Mouse (Mus musculus) limb, embryonic 12.5 days (tissue): ENCODE results near the gene Fam210b. TPM values are rescaled to one million over a fixed set of nuclear protein-coding genes. Genes with fewer than 3 reads are reported as not detected.

ENCODE experiments used
- ATAC-seq: fragments of 200-750 bp; cut with Nextera tagmentation; 2 replicates; pipeline ENCODE4 v1.8.0; 2017; ENCODE audit warnings: low read depth, moderate TSS enrichment; ENCODE audit not compliant: insufficient number of reproducible peaks, insufficient read depth, low FRiP score, low TSS enrichment
- H3K27ac ChIP-seq: fragments of 300-500 bp; sonication (generic); 2 replicates; pipeline ENCODE4 v1.5.1; 2016; ENCODE audit warnings: mild to moderate bottlenecking, moderate library complexity
- H3K27me3 ChIP-seq: fragments of 300-500 bp; sonication (generic); 2 replicates; pipeline ENCODE4 v1.6.1; 2016; ENCODE audit warnings: mild to moderate bottlenecking, moderate library complexity
- H3K36me3 ChIP-seq: fragments of 300-500 bp; sonication (generic); 2 replicates; pipeline ENCODE4 v1.6.1; 2016; ENCODE audit warnings: mild to moderate bottlenecking, moderate library complexity
- H3K4me1 ChIP-seq: fragments of 300-500 bp; sonication (generic); replicated peaks from 2 replicates; pipeline ENCODE4 v1.6.1; 2016
- H3K4me2 ChIP-seq: fragments of 300-500 bp; sonication (generic); 2 replicates; pipeline ENCODE4 v1.6.1; 2016; ENCODE audit warnings: mild to moderate bottlenecking, moderate library complexity
- H3K4me3 ChIP-seq: fragments of 300-500 bp; sonication (generic); replicated peaks from 2 replicates; pipeline ENCODE4 v1.5.1; 2016; ENCODE audit warnings: mild to moderate bottlenecking
- H3K9ac ChIP-seq: fragments of 300-500 bp; sonication (generic); replicated peaks from 2 replicates; pipeline ENCODE4 v1.6.1; 2016; ENCODE audit warnings: mild to moderate bottlenecking, moderate library complexity
- H3K9me3 ChIP-seq: fragments of 300-500 bp; sonication (generic); 2 replicates; pipeline ENCODE4 v1.6.1; 2016; ENCODE audit warnings: mild to moderate bottlenecking, moderate library complexity
- WGBS: fragments of 180-500 bp; shearing (Covaris S2); methylation state at CpG from one replicate; pipeline ENCODE4 v1.1.7; 2016; 5-methylcytosine and 5-hydroxymethylcytosine counted together
- polyA plus RNA-seq: library from polyadenylated mRNA; unstranded; fragments of >200 nt; fragmentation: Nextera tagmentation; extraction: Ambion mirVana; gene quantifications from 2 replicates; pipeline ENCODE4 v1.2.1, GENCODE M21; 2016

Gene Fam210b
- polyA plus RNA-seq, 1 experiment from 2014 or later = 17.0 TPM

- Histone ChIP-seq H3K4me2 (no peak overlapping the region), H3K27ac (no peak overlapping the region), H3K4me3 (no peak overlapping the region), H3K9me3 (no peaks in the 10 kb centered on the region), H3K4me1 (no peaks in the 10 kb centered on the region; the same call in 1 of the 2 replicates), H3K36me3 (no peaks in the 10 kb centered on the region), H3K9ac (no peak overlapping the region), H3K27me3 (0 out of 2 replicates have a peak, but pooled peaks cover 12% of the 10 kb centered on the region)
- 69% methylated on average over 7 of the region's 7 CpGs for WGBS
- ATAC-seq = no peak
Observed at GRCm38 (mm10) chr2:172404239-172404638, 58.9 kb downstream of the Fam210b start.

GRCm38 (mm10) chr2:172405011-172405410 lies 59.6 kb downstream of the Fam210b start:
- Histone ChIP-seq H3K36me3 (no peaks in the 10 kb centered on the region), H3K4me3 (no peak overlapping the region), H3K27me3 (0 out of 2 replicates have a peak, but pooled peaks cover 7% of the 10 kb centered on the region), H3K27ac (no peak overlapping the region), H3K4me2 (no peak overlapping the region), H3K4me1 (no peaks in the 10 kb centered on the region; the same call in 1 of the 2 replicates), H3K9ac (no peak overlapping the region), H3K9me3 (no peaks in the 10 kb centered on the region)
- 62% methylated on average over 3 of the region's 3 CpGs for WGBS
- no peak for ATAC-seq

Other genes starting within 250 kb of the Fam210b start
- gene Mc3r, start 97.1 kb upstream of the Fam210b start, polyA plus RNA-seq = not detected in 2 replicates
- 155 and 160 TPM in 2 replicates for gene Aurka, start 25.0 kb downstream of the Fam210b start, polyA plus RNA-seq
- gene Cstf1, start 25.1 kb downstream of the Fam210b start, polyA plus RNA-seq = 48.8 and 52.4 TPM in 2 replicates
- gene Cass4, start 48.2 kb downstream of the Fam210b start, polyA plus RNA-seq = 0.24 and 0.31 TPM in 2 replicates
- 67.7 and 69.1 TPM in 2 replicates for gene Rtf2, start 95.0 kb downstream of the Fam210b start, polyA plus RNA-seq
- gene Gcnt7, start 113.0 kb downstream of the Fam210b start, polyA plus RNA-seq = 1.9 and 2.4 TPM in 2 replicates
- not detected in 2 replicates for gene Fam209, start 127.0 kb downstream of the Fam210b start, polyA plus RNA-seq
- 4.4 and 4.5 TPM in 2 replicates for gene Tfap2c, start 204.0 kb downstream of the Fam210b start, polyA plus RNA-seq